Mouse (Mus musculus) B cell, adult 2 months (primary cell): ENCODE measurements at regions not wholly inside any gene's neighbourhood (a gene's known extent, or its start where the extent isn't known, plus 50 kb on each side); places are given as distances from the start of the nearest gene placed in this dataset.

Experiments used
- DNase-seq, 2 experiments: peaks; one replicate each; pipeline ENCODE4 v3.0.0; 2022

DNA sequence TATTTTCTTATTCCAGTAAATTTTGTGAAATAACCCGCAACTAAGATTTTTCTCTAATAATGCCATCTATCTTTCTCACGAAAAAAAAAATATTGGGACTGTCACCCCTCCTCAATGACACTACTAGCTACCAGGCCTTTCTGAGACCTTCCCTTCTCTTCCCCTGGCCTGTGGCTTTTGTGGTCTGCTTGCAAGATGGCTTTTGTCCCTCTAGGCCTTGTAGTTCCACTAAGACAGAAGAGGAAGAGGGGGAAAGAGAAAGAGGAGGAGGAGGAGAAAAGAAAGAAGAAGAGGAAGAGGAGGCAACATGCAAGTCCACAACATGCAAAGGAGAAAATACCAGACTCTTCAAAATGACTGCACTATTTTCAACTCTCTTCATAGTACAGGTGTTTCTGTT, 590.9 kb upstream of the Sall1 start:
- DNase-seq: no peak

DNA sequence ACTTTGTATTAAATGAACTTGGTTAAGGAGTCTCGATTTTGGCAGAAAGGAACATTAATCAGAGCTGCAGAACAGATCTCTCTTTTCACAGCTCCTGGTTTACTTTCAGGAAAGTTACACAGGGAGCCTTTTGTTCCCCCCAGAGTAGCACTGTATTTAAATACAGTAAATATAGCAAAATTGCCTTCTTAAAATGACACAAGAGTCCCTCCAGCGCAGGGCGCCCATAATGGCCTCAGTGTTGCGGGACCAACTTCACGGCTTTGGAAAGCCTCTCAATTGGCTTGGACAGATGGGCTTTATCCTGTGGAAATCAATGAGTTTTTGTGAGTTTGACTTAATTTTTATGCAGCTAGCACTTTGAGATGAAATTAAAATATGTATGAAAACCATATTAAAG, 588.3 kb upstream of the Sall1 start:
- no peak for DNase-seq

DNA sequence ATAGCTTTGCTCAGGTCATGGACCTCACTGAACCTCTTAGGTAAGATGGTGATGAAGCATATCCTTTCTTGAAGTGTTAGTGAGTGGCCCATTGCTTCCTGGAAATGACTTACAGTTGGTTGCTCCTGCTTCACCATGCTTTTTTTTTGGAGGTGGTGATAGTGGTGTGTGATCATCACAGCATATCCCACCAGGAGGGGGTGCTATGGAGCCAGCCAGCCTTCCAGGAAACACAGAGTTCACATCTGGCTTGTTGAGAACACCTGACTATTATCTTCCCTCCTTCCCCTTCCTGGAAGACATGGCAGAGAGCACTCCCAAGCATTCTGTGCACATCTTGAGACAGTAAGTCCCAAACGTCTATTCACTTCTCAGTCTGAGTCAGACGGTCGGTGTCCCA, 586.6 kb upstream of the Sall1 start:
- DNase-seq: no peak

DNA sequence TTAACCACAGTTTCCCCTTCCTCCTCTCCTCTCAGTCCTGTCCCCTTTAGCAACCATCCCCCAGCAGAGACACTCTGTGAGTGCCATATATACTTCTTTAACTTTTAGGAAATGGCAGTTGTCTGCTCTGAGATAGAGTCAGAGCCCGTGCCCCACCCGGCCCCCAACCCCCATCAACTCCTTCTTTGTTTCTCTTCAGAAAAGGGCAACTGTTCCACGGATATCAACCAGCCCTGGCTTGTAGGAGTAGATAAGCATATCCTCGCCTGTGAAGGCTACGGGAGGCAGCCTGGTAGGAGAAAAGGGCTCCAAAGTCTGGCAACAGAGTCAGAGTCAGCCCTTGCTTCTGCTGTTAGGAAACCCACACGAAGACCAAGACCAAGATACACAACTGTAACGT, 574.1 kb upstream of the Sall1 start:
- DNase-seq: no peak

DNA sequence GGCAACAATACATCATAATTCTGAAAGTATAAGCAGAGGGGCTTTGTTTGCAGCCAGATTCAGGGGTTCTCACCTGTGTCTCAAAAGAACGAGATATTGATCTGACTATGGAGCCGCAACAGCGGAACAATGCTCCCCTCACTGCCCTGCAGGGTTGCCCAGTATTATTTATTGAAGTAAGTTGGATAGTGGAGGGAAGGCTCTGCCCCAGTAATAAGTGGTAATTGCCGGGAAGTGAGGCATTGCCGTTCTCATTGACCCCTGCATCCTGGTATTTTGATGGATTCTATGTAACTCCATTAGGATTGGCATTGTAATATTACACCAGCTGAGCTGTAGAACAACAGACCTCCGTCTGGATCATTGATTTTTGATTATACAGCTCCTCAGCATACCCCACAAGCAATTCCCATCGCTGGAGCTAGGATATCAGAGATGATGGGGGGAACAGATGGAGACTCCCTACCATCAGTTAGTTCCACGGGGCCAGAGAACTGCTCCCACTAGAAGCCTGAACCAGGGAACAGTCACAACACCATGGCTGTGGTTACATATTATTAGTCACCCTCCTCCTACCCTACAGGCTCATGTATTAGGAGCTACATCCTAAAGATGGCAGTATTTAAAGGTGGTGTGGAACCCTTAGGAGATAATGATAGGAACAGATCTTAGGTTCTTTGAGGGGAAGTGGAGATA, 572.0 kb upstream of the Sall1 start:
- DNase-seq: no peak

DNA sequence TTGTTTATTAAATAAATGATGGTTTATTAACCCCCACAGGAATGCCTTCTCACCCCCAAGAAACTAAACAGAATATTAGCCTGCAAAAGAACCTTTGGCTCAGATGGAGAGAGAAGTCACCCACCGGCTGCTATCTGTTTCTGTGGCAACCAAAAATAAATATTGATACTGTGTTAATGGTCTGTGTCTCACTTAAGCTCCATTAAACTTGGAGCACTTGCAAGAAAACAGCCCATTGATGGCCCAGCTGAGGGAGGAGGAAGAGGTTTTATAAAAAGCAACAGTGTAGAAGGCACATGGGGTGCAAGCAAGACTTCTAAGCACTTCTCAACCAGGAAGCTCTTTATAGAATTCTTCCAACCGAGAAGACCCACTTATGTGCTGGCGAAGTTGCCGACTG, 565.1 kb upstream of the Sall1 start:
- no peak for DNase-seq

DNA sequence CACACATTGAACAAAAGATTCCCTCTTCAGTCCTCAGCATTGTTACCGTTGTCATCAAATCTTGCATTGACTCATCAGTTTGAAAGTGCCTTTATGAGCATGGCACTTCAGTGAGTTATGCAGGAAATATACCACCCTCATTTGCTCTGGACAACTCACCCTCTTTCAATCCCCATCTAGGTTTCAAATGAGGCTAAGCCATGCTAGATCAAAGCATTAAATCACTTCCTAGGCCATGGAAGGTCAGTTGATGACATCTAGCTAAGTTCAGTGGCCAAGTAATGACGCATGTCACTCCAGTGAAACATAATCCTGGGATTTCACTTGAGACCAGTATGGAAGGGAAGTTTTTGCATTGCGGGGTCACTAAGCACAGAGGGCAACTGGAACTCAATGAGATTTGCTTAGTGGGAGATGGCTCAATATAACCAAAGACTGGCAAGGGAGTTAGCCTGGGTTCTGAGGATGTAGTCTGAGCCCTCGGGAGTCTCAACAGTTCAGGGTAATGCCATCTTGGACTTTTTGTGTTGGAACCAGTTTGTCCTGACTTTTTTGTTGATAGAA, 562.0 kb upstream of the Sall1 start:
- DNase-seq: no peak

DNA sequence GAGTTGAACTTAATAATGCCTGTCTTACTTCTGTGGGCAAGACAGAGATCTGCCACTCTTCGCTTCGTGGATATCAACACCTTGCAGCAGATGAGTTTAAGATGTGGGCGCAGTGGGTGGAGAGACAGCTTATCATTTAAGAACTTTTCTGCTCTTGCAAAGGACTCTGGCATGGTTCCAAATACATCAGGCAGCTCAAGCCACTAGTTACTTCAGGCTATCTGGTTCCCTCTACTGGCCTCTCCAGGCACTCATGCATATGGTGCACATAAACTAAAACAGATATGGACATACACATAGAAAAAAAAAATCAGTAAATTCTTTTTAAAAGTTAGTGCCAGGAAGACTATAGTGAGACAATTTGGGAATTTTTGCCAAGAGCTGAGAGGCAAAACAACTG, 560.5 kb upstream of the Sall1 start:
- DNase-seq: no peak

DNA sequence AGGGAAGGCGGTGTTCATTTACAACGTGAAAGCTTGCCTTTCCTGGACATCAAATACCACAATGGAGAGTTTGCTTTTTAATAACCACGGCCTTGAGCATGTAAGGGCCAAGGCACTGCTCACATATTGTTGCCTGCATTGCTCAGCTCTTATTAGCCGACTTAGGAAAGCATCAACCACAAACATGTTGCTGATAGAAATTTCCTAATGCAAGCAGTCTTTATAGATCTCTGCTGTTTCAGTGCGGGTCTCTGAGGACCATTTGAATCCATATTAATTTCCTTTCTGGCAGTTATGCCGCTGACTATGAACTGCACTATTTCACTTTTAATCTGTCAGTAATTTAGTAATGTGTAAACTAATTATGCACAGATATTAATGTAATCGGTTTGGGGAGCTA, 552.4 kb upstream of the Sall1 start:
- no peak for DNase-seq

DNA sequence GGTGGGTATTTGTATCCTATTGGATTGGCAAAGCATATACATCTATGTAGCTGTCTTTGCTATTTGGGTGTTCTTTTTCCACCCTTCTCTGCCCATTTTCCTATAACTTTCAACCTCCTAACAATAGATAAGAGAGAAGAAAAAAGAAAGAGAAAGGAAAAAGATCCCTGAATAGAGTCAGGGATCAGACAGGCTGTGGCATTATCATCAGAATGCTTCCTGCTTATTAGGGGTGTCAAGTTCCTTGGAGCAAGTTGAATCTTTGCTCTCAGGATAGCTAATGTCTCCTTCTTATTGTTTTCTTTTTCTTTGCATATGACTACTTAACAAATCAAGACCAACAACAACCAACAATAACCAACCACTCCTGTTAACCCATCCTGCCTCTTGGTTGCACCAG, 539.1 kb upstream of the Sall1 start:
- no peak for DNase-seq

DNA sequence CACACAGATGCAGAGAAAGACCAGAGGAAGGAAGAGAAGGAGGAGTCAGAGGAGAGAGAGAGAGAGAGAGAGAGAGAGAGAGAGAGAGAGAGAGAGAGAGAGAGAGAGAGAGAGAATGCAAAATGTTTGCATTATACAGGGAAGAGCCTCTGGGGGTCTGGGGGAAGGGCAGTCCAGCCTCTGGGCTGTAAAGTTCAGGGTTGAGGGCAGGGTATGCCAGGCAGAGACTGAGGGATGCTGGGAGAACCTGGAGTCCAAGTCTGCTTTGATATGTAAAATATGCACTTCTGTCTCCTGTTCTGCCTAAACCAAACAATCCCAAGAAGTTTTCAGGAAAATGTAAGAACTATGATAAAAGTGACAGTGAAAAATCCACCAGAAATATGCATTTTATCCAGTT, 538.6 kb upstream of the Sall1 start:
- DNase-seq: no peak

DNA sequence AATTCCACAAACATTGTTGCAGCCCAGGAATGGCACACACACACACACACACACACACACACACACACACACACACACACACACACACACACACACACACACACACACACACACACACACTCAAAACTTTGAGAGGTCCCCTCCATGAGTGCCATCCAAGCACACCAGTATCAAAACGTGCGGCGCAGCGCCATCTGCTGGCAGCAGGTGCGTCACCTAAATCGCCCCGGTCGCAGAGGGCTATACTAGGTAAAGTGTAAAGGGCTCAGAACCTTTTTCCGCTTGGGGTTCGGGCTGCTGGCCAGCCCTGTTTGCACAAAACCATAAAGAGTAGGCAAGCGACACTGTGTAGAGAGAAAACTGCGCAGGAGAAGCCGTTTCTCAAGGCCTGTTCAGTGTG, 527.9 kb upstream of the Sall1 start:
- DNase-seq: no peak

DNA sequence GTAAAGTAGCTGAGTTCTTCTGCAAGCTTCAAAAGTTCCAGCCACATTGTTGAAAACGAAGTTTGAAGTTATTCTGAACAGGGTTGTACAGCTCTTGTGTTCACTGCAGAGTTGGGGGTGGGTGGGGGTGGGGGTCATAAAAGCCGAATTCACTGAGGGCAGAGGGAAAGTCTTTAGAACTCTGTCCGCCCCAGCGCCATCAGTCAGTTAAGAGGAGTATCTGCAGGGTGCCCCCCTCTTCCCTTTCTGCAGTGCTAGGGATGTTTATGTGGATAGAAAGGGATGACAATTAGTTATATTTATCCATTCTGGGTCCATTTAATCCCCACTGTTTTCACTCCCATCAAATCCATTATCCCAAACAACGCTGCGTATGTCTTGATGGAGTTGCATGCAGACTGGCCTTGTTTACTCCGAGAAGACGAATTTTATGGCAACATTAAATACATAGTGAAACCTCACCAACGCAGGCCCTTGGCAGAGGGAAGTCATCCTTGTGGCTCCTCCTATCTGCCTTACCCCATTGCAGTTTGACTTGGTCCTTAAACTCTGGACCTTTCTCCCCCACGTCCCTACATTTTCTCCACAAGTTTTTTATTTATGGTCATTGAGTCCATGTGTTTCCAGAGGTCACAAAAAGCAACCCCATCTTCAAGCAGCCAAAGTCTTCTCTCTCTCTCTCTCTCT, 526.8 kb upstream of the Sall1 start:
- no peak for DNase-seq

DNA sequence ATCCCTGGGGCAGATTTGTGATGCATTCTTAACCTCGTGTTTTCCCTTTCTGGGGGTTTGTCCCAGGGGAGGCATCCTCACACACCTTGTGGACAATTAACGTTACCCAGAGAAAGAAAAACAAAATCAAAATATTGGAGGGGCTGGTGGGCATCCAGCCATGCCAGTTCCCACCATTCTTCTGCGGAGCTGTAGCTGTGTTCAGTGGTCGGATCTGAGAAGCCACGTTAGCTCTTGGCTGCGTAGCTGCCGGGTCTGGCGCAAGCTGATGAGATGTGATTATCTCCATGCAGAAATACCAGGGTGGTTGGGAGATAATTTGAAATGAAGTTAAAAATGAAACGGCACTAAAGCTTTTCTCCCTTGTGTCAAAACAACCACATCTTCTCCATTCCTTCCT, 525.4 kb upstream of the Sall1 start:
- DNase-seq: no peak

DNA sequence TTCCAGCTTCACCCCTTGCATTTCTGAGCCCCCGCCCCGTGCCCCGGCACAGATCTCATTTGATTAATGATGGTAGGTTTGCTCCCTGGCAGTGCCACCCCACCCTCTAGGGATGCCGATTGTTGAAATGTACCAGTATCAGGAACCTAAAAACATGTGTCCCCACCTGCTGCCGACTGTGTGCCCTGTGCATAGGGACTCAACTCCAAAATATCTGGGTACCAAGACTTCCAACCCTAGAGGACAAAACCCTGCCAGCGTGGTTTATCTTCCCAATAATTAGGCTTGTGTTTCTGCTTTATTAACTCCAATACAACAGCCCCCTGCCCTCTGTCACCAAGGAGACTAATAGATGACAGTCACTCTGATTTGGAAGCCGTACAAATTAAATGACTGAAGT, 524.7 kb upstream of the Sall1 start:
- no peak for DNase-seq

DNA sequence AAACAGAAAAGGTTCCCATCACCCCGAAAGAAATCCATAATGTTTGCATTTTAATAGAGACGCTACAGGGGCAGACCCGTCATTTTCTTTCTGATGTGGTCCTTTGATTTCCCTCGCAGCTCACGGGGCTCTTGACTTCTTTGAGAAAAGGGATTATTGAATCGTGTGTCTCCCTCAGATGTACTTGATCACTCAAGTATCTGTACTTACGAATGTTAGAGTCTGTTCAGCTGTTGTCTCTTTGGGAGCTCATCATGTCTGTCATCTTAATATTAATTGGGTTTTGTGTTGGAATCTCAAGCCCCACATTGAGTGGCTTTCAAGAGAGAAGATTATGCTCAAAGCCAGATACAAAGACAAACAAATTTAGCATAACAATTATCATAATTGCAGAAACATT, 523.0 kb upstream of the Sall1 start:
- DNase-seq: no peak

DNA sequence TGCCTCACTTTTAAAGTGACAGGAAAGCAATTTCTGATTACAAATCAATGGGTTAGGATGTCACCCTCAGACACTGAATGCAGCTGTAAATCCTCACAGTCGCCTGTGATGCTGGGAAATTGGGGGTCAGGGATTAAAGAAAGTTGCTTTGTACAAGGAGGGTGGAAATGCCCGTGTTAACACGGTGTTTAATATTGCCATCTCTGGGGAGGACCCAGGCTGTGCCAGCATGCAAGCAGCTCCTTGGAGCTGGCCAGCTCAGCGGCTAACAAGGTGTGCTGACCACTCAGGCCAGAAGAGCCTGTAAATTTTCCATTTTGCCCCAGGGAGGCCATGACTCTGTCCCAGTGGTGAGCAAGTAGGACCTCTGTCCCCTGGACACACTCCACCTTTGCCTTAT, 522.5 kb upstream of the Sall1 start:
- DNase-seq: no peak

DNA sequence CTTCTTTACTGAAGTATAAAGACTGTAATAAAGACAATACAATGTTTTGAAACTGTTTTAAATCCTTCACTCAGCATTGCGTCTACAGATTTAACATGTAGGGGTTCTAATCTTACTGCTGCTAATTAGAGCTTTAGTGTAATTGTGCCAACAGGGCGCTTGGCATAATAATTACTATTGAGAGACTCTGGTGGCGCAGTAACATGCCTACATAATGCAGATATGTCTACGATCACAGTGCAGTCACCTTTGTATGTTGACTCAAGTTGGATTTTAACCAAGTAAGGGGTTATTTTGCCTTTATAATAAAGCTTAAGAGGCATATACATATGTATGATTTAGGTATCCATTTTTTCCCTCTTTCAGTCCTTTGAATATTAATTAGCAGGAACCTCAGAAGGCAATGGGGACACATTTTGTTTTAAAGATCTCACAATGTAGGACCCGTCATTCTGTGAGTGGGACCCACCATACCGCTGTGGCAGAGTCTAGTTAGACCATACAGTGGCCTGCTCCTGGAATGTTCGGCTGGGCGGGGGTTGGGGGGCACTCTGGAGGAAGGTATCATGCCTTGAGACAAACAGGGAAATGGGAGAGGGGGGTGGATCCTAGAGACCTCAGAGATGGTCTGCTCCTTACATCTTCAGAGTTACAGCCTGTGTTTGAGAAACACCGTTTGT, 521.3 kb upstream of the Sall1 start:
- DNase-seq: no peak

DNA sequence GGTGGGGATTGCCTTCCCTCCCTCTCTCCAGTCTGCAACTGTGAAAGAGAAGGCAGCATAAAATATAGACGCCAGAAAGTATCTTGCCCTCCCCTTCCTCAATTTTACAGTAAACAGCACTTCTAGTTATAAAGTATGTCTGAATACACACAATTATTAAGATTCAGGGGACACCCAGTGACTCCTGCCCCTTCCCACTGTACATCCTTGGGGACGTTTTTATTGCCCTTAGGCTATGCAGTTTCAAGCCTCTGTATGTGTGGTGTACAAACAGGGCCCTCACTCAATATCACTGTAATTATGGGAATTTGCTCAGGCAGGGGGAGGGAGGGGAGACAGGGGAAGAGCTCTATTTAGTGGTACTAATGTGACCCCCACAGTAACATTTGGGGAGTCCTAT, 519.6 kb upstream of the Sall1 start:
- no peak for DNase-seq

DNA sequence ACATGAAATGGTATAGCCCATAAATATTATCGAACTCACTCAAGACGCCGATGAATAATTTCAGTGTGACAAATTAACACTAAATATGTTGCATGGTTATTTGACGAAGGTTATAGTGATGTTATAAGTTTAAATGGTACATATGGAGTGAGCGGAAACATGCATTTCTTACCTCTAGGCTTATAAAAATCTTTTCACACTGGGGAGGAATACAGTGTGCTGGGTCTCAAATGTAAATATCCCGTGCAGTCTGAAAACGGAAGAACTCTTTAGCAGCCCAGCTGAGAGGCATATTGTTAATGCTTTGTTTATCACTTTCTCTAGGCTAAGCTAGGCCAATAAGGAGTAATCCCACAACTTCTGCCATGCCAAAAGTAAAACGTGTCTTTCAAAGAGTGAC, 518.6 kb upstream of the Sall1 start:
- no peak for DNase-seq

DNA sequence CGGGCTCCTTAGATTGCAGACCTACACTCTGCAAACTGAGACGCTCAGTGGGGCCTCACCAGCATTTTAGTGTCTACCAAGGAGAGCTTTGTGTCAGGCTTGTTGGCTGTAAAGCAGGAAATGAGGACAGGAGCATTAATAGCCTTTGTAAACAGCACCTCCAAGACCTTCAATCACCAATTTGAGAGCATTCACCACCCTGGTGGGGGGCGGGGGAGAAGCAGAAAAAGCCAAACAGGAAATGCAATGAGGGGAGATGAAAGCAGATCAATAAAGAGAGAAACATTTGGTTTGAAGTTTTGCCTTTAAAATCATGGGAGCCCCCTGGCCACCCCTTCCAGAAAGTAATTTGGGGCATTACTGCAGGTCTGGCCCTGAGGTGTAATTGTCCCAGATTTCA, 497.3 kb upstream of the Sall1 start:
- no peak for DNase-seq

DNA sequence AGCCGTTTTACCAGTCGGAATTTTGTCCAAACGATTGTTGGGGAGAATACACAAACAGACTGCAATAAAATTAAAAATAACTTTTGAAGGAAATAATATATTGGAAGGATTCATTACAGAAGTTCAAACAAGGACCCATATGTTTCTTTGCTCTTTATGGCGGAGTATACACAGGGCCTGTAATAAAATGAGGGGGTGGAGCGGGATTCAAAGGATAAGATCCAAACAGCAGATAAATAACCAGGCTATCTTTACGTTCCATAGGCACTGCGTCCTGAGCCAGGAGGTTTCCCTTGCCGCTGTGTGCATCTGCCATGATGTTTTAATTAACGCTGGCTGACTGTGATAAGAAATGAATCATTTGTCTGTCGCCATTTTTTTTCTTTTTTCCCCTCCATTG, 490.6 kb upstream of the Sall1 start:
- DNase-seq: no peak

DNA sequence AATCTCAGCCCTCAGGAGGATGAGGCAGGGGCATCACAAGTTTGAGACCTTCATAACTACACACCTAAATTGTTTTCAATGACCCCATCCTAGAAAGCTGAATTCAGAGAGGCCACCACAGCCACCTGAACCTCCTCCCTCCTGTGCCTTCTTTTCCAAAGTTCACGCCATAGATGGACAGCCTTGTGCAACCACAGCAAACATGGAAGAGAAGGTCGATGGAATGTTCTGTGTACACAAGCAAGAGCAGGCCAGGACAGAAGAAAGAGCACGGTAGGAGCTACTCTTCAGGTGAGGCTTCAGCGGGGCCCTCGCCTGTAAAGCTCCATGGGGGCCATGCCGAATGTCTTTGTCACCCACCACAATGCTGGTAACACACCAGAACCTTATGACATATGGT, 481.1 kb upstream of the Sall1 start:
- DNase-seq: no peak

DNA sequence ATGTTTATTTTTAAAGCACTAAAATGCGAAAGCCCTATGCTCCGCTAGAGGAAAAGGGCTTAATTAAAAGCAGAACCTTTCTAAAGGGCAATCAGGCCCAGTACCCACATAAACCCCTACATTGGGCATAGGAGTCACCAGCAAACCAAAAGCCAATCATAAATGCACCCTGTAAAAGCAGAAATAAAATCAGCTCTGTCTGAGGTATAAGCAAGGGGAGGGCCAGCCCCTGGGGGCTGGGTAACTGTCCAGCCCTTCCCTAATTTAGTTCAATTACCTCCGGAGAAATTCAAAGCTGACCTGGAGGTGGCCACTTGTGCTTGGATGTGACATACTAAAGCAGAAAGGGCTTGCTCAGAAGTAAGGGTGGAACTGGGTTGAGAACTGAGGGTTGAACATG, 479.4 kb upstream of the Sall1 start:
- no peak for DNase-seq
